Mouse (Mus musculus) olfactory bulb, adult 2 months (tissue): ENCODE measurements at regions not wholly inside any gene's neighbourhood (a gene's known extent, or its start where the extent isn't known, plus 50 kb on each side); places are given as distances from the start of the nearest gene placed in this dataset.

ENCODE experiments used
- H3K27ac ChIP-seq: fragments of 200-500 bp; 2 replicates; pipeline ENCODE4 v1.5.1; 2012; ENCODE audit warnings: low read depth, low read length; ENCODE audit not compliant: insufficient read depth
- H3K4me1 ChIP-seq: fragments of 200-500 bp; 2 replicates; pipeline ENCODE4 v1.6.1; 2012; ENCODE audit warnings: low read length; ENCODE audit not compliant: control insufficient read depth, insufficient read depth
- H3K4me3 ChIP-seq: fragments of 200-500 bp; 2 replicates; pipeline ENCODE4 v1.5.1; 2012; ENCODE audit warnings: mild to moderate bottlenecking, low read depth, low read length, moderate library complexity; ENCODE audit not compliant: insufficient read depth
- CTCF ChIP-seq: fragments of 200-500 bp; IDR thresholded peaks from 2 replicates; pipeline ENCODE4 v1.5.1; 2012; ENCODE audit warnings: low read depth, mild to moderate bottlenecking, low read length, moderate library complexity; ENCODE audit not compliant: insufficient read depth
- POLR2A ChIP-seq: fragments of 200-500 bp; IDR thresholded peaks from 2 replicates; pipeline ENCODE4 v1.6.1; 2012; ENCODE audit warnings: mild to moderate bottlenecking, low read depth, low read length, moderate library complexity; ENCODE audit not compliant: insufficient read depth
- WGBS: fragments of 180-500 bp; shearing (Covaris S2); methylation state at CpG from one replicate; pipeline ENCODE4 v1.1.7; 2018; 5-methylcytosine and 5-hydroxymethylcytosine counted together

DNA sequence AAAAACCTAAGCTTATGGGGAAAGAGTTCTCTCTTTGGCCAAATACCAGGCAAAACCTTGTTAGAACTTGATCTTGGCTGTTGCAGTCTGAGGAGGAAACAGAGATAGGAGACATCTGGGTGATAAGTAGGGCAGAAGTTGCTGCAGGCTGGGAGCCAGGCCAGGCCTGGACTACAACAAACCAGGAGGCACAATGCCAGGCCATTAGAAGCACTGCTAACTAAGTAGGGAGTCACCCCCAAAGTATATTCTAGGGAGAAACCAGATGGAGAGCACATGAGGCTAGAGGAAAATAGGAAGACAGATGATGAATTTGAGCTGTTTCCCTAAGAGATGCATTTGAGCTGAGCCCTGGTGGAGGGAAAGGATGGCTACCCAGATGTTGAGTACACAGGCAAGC is 444.6 kb upstream of the Zfp507 start:
- TF ChIP-seq CTCF (no peak), POLR2A (no peak)
- H3K4me3 ChIP-seq: no peak overlapping the region

GRCm38 (mm10) chr7:36236673-36237072 is 433.9 kb upstream of the Zfp507 start:
- no peak overlapping the region for H3K4me3 ChIP-seq
- TF ChIP-seq CTCF (no peak), POLR2A (no peak)
- 97% methylated on average over 2 of the region's 2 CpGs for WGBS
- H3K27ac ChIP-seq: no peak overlapping the region
- H3K4me1 ChIP-seq: no peaks in the 10 kb centered on the region

More for the DNA sequence above, 444.6 kb upstream of the Zfp507 start:
- no peak overlapping the region for H3K27ac ChIP-seq
- no peaks in the 10 kb centered on the region for H3K4me1 ChIP-seq

- Histone ChIP-seq H3K4me3 (no peak overlapping the region), H3K27ac (no peak overlapping the region), H3K4me1 (no peaks in the 10 kb centered on the region)
- TF ChIP-seq POLR2A (no peak), CTCF (no peak)
Observed at GRCm38 (mm10) chr7:36229031-36229430, 426.2 kb upstream of the Zfp507 start.

DNA sequence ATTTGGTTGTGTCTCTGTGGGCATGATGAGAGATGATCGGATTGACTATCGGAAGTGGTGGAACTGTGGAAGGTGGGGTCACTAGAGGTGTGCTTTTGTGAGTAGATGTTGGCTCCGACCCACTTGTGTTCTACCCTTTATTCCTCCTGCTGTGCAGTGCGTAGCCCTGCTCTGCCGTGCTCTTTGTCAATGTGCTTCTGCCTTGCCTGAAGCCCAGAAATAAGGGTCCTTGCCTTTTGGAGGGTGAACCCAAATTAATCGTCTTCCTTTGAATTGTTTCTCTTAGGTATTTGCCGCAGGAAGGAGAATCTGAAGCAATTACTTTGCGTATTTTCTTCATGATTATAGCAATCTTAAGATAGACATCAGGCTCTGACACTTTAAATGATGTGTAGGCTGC is 421.6 kb upstream of the Zfp507 start:
- WGBS: 89% methylated on average over 8 of the region's 8 CpGs
- Histone ChIP-seq H3K4me3 (no peak overlapping the region), H3K4me1 (no peaks in the 10 kb centered on the region), H3K27ac (no peak overlapping the region)
- no peak for TF ChIP-seq POLR2A
- TF ChIP-seq CTCF: no peak

DNA sequence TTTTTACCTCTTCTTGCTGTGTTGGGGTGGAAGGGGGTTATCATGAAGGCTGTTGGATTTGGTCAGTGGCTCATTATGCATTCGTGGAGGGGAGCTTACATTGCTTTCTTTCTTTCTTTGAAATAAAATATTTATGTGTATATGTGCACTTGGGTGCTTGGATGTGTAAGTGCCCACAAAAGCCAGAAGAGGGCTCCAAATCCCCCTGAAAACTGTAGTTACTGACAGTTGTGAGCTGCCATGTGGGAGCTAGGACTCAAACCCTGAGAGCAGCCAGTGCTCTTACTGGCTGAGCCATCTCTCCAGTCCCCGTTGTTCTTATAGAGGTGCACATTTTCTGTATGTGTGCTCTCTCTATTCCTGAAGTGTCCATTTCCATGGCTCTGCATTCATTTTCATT is 415.6 kb upstream of the Zfp507 start:
- TF ChIP-seq POLR2A: no peak
- no peak for TF ChIP-seq CTCF
- WGBS: 66% methylated on average over 2 of the region's 2 CpGs
- no peak overlapping the region for H3K4me3 ChIP-seq
- no peaks in the 10 kb centered on the region for H3K4me1 ChIP-seq
- no peak overlapping the region for H3K27ac ChIP-seq

DNA sequence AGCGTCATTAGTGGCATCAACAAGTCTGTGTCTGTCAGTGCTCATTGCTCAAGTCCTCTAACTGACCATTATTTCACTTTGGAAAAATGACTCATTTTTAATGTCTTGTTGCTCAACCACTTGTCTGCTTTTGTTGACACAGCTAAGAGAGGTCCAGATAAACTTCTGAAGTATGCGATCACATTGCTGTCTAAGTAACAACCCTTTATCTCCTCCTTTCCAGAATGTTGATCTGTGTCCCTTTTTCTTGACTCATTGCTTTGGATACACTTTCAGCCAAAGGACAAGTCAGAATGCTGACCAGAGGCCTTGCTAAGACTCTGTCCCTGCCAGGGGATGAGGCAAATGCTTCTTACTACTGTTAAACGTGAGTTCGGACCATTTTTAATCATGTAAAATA is 407.2 kb upstream of the Zfp507 start:
- Histone ChIP-seq H3K4me3 (no peak overlapping the region), H3K4me1 (no peaks in the 10 kb centered on the region), H3K27ac (no peak overlapping the region)
- no peak for TF ChIP-seq POLR2A
- TF ChIP-seq CTCF: no peak
- WGBS: 92% methylated on average over 4 of the region's 4 CpGs

GRCm38 (mm10) chr7:36207525-36208260 is 404.9 kb upstream of the Zfp507 start:
- H3K4me3 ChIP-seq: no peak overlapping the region
- no peaks in the 10 kb centered on the region for H3K4me1 ChIP-seq
- no peak overlapping the region for H3K27ac ChIP-seq
- TF ChIP-seq POLR2A (no peak), CTCF (no peak)
- WGBS: 50% methylated on average over 17 of the region's 17 CpGs

DNA sequence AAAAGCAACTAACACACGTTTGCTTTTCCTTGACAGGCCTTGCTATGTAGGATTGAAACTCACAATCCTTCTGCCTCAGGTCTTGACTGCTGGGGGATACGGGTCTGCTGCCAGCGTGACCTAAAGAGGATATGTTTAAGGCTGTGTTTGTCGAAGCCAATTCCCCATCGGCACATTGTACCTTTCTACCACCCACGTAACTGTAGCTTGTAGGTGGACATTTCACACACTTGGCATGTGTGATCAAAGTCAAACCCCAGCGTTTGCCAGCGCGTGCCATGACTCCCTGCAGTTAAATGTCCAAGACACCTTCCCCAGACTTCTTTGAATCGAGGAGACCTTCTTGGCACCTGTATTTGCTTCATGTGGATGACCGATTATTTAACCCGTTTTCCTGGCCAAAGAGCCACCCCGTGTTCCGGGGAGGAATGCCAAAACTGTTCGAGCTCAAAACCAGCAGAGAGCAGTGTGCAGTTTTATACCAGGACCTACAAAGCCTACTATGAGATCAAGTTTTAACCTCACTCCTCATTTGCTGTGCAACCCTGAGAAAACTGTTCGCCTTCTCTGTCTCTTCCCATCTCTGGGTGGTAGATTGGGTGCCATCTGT is 395.4 kb upstream of the Zfp507 start:
- WGBS: 77% methylated on average over 16 of the region's 16 CpGs
- no peak for TF ChIP-seq POLR2A
- no peak for TF ChIP-seq CTCF
- Histone ChIP-seq H3K27ac (no peak overlapping the region), H3K4me3 (no peak overlapping the region), H3K4me1 (no peaks in the 10 kb centered on the region)

DNA sequence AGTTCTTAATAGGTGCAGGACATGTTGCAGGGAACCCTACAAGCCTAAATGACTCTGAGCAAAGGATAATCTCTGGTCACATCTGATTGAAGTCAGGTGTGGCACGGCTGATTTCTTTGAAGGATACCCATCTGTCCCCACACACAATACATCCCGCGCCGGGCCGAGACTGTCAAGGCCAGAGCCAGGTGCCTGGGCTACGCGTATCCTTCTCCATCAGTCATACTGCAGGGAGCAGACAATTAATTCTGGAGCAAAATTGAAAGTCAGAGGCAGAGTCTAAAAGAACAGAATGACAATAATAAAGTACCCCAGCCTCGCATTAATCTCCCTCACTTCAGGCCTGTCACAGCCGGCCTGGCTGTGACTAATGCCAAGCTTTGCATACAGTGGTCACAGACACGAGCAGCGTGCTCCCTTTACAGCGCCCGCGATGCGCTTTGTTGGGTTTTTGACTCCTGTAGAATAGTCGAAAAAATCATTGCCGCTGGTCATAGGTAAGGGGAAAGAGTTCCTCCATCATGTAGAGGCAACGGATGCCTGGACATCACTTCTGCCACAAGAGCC is 393.4 kb upstream of the Zfp507 start:
- WGBS: 92% methylated on average over 18 of the region's 18 CpGs
- TF ChIP-seq CTCF (no peak), POLR2A (no peak)
- Histone ChIP-seq H3K4me1 (no peaks in the 10 kb centered on the region), H3K27ac (no peak overlapping the region), H3K4me3 (no peak overlapping the region)

GRCm38 (mm10) chr7:36192645-36193044 is 389.8 kb upstream of the Zfp507 start:
- TF ChIP-seq CTCF (no peak), POLR2A (no peak)
- WGBS: 94% methylated on average over 8 of the region's 8 CpGs
- no peak overlapping the region for H3K27ac ChIP-seq
- H3K4me3 ChIP-seq: no peak overlapping the region
- H3K4me1 ChIP-seq: no peaks in the 10 kb centered on the region
